Mouse (Mus musculus): Measurements from ENCODE around the gene Phpt1. TPM values are rescaled to one million over a fixed set of nuclear protein-coding genes. Genes with fewer than 3 reads are reported as not detected.
A peak's percentile ranks its signal among the peaks of the same experiment; 100 is the strongest.

Gene Phpt1
- 240 and 250 TPM in 2 replicates for polyA plus RNA-seq (2014; fragmentation: Nextera tagmentation; extraction: Ambion mirVana)

DNA sequence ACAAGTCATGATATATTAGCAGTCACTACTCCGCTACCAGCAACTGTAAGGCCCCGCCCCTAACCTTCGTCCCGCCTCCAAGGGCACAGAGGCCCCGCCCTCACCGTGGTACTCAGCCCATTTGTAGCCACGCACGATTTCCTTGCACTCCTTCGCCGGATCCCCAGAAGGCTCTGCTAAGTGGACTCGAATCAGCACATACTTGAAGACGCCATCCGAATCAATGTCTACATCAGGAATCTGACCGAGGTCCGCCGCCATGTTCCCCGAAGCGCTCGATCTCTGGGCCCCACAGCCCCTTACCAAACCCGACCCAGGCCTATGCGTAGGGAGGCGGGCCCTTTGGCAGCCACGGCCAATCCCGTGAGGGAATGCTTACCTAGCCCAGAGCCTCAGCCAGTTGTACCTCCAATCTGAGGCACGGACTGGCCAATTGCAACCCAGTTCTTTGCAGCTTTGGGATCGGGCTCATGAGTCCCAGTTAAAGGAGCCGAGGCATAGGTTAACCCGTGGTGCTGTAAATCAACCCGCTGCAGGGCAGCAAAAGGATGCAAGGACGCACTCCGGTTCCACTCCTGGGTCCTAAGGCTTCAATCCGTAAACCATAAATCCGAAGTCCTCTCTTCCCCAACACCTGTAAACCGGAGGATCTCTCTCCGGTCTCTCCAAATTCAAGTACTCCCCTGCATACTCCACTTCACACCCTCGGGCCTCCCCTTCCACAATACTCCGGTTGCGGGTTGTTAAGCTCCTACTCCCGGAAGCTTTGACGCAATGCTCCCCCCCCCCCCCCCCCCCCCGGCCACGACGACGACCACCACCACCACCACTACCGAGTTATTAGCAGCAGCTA, at the start of gene Phpt1, which contains the start of gene Mamdc4:
TSS of gene Phpt1 (minus strand) at position 646 of the 853 bp plus-strand sequence.
TSS of gene Mamdc4 (minus strand) at position 267 of the 853 bp plus-strand sequence.
- Histone ChIP-seq H3K4me3 (ENCODE audit: control insufficient read depth in 1 of 2, insufficient read depth in 1 of 2, low read depth in 1 of 2, low read length in 2 of 2) (peak within 1 kb of the TSS; percentile 52 to 81), H3K27ac (replicated peaks in 1 of 2; ENCODE audit: control insufficient read depth in 1 of 2, insufficient read depth in 1 of 2, low read depth in 2 of 2, low read length in 2 of 2) (peak within 1 kb of the TSS; percentile 84 to 94), H3K9ac (ENCODE audit: low read length) (peak within 1 kb of the TSS; percentile 69), H3K27me3 (ENCODE audit: control insufficient read depth, insufficient read depth, low read length) (peaks cover 39% of the 10 kb centered on the region), H3K36me3 (ENCODE audit: control insufficient read depth, insufficient read depth, low read length) (peaks cover 21% of the 10 kb centered on the region), H3K9me3 (ENCODE audit: control insufficient read depth, low read length) (no peaks in the 10 kb centered on the region), H3K4me1 (ENCODE audit: control insufficient read depth in 2 of 2, insufficient read depth in 2 of 2, low read length in 2 of 2) (peaks cover 27 to 44% of the 10 kb centered on the region in 2 experiments), H3K4me2 (ENCODE audit: low read length) (peak within 1 kb of the TSS; percentile 70)
- peak; percentile 96 for ATAC-seq (ENCODE audit: insufficient number of reproducible peaks, insufficient read depth, low FRiP score, low read depth)
- under 1% methylated on average over 44 of the region's 45 CpGs for whole genome bisulfite sequencing

- peak within 1 kb of the TSS; percentile 42 to 53; a peak in 3 of 4 replicates for H3K27ac ChIP-seq (replicated peaks in 1 of 2; ENCODE audit: control insufficient read depth in 1 of 2, insufficient read depth in 1 of 2, low read depth in 2 of 2, low read length in 2 of 2)
- H3K4me3 ChIP-seq (ENCODE audit: control insufficient read depth in 1 of 2, insufficient read depth in 1 of 2, low read depth in 1 of 2, low read length in 2 of 2), result peak within 1 kb of the TSS; percentile 43 to 64
- WGBS, result 7% methylated on average over 34 of the region's 34 CpGs
- H3K36me3 ChIP-seq (ENCODE audit: control insufficient read depth, insufficient read depth, low read length), result no peaks in the 10 kb centered on the region
- peaks cover 0 to 7% of the 10 kb centered on the region in 2 experiments; a peak in 2 of 4 replicates for H3K4me1 ChIP-seq (ENCODE audit: control insufficient read depth in 2 of 2, insufficient read depth in 2 of 2, low read length in 2 of 2)
- ATAC-seq (ENCODE audit: insufficient number of reproducible peaks, insufficient read depth, low FRiP score, low read depth), result peak; percentile 75
- H3K27me3 ChIP-seq (ENCODE audit: control insufficient read depth, insufficient read depth, low read length), result peaks cover 27% of the 10 kb centered on the region
- peak within 1 kb of the TSS; percentile 69 for H3K9ac ChIP-seq (ENCODE audit: low read length)
- no peaks in the 10 kb centered on the region for H3K9me3 ChIP-seq (ENCODE audit: control insufficient read depth, low read length)
- peak within 1 kb of the TSS; percentile 89 for H3K4me2 ChIP-seq (ENCODE audit: low read length)
Observed at GRCm38 (mm10) chr2:25621229-25622200, 46.5 kb upstream of the Phpt1 start, which contains the start of gene Tmem141. TSS of gene Tmem141 (minus strand) at chr2:25622005.

GRCm38 (mm10) chr2:25620852-25621228, 45.8 kb upstream of the Phpt1 start:
- H3K9me3 ChIP-seq (ENCODE audit: control insufficient read depth, low read length), result no peaks in the 10 kb centered on the region
- H3K4me3 ChIP-seq (ENCODE audit: control insufficient read depth in 1 of 2, insufficient read depth in 1 of 2, low read depth in 1 of 2, low read length in 2 of 2), result no peak overlapping the region
- H3K36me3 ChIP-seq (ENCODE audit: control insufficient read depth, insufficient read depth, low read length), result no peaks in the 10 kb centered on the region
- ATAC-seq (ENCODE audit: insufficient number of reproducible peaks, insufficient read depth, low FRiP score, low read depth), result no peak
- H3K27me3 ChIP-seq (ENCODE audit: control insufficient read depth, insufficient read depth, low read length), result peaks cover 34% of the 10 kb centered on the region
- H3K27ac ChIP-seq (replicated peaks in 1 of 2; ENCODE audit: control insufficient read depth in 1 of 2, insufficient read depth in 1 of 2, low read depth in 2 of 2, low read length in 2 of 2), result no peak overlapping the region
- 0 out of 2 replicates have a peak overlapping the region, but pooled peaks have one; percentile 69 for H3K9ac ChIP-seq (ENCODE audit: low read length)
- peaks cover 0 to 7% of the 10 kb centered on the region in 2 experiments; a peak in 2 of 4 replicates for H3K4me1 ChIP-seq (ENCODE audit: control insufficient read depth in 2 of 2, insufficient read depth in 2 of 2, low read length in 2 of 2)
- WGBS, result 86% methylated on average over 4 of the region's 4 CpGs
- peak overlapping the region; percentile 89 for H3K4me2 ChIP-seq (ENCODE audit: low read length)

- Histone ChIP-seq H3K9me3 (ENCODE audit: control insufficient read depth, low read length) (no peaks in the 10 kb centered on the region), H3K4me3 (ENCODE audit: control insufficient read depth in 1 of 2, insufficient read depth in 1 of 2, low read depth in 1 of 2, low read length in 2 of 2) (no peak overlapping the region), H3K36me3 (ENCODE audit: control insufficient read depth, insufficient read depth, low read length) (no peaks in the 10 kb centered on the region), H3K4me2 (ENCODE audit: low read length) (no peak overlapping the region), H3K4me1 (ENCODE audit: control insufficient read depth in 2 of 2, insufficient read depth in 2 of 2, low read length in 2 of 2) (peaks cover 0 to 7% of the 10 kb centered on the region in 2 experiments; a peak in 2 of 4 replicates), H3K9ac (ENCODE audit: low read length) (no peak overlapping the region), H3K27me3 (ENCODE audit: control insufficient read depth, insufficient read depth, low read length) (peaks cover 38% of the 10 kb centered on the region), H3K27ac (replicated peaks in 1 of 2; ENCODE audit: control insufficient read depth in 1 of 2, insufficient read depth in 1 of 2, low read depth in 2 of 2, low read length in 2 of 2) (no peak overlapping the region)
- no peak for ATAC-seq (ENCODE audit: insufficient number of reproducible peaks, insufficient read depth, low FRiP score, low read depth)
- WGBS, result 71% methylated on average over 6 of the region's 6 CpGs
Observed at GRCm38 (mm10) chr2:25620386-25620785, 45.4 kb upstream of the Phpt1 start.

GRCm38 (mm10) chr2:25617578-25617977, 42.6 kb upstream of the Phpt1 start, which contains the start of gene Ccdc183:
TSS of gene Ccdc183 (minus strand) at chr2:25617678.
- WGBS, result 70% methylated on average over 3 of the region's 3 CpGs
- Histone ChIP-seq H3K4me2 (ENCODE audit: low read length) (peak within 1 kb of the TSS; percentile 43; the same call in 1 of the 2 replicates), H3K27ac (replicated peaks in 1 of 2; ENCODE audit: control insufficient read depth in 1 of 2, insufficient read depth in 1 of 2, low read depth in 2 of 2, low read length in 2 of 2) (no peak within 1 kb of the TSS), H3K27me3 (ENCODE audit: control insufficient read depth, insufficient read depth, low read length) (peaks cover 56% of the 10 kb centered on the region), H3K4me1 (ENCODE audit: control insufficient read depth in 2 of 2, insufficient read depth in 2 of 2, low read length in 2 of 2) (peaks cover 0 to 7% of the 10 kb centered on the region in 2 experiments; a peak in 2 of 4 replicates), H3K9me3 (ENCODE audit: control insufficient read depth, low read length) (no peaks in the 10 kb centered on the region), H3K36me3 (ENCODE audit: control insufficient read depth, insufficient read depth, low read length) (no peaks in the 10 kb centered on the region), H3K9ac (ENCODE audit: low read length) (no peak within 1 kb of the TSS), H3K4me3 (ENCODE audit: control insufficient read depth in 1 of 2, insufficient read depth in 1 of 2, low read depth in 1 of 2, low read length in 2 of 2) (no peak within 1 kb of the TSS)
- no peak for ATAC-seq (ENCODE audit: insufficient number of reproducible peaks, insufficient read depth, low FRiP score, low read depth)

GRCm38 (mm10) chr2:25616398-25616797, 41.4 kb upstream of the Phpt1 start:
- no peak overlapping the region for H3K9ac ChIP-seq (ENCODE audit: low read length)
- no peaks in the 10 kb centered on the region for H3K9me3 ChIP-seq (ENCODE audit: control insufficient read depth, low read length)
- H3K4me2 ChIP-seq (ENCODE audit: low read length), result peak overlapping the region; percentile 43
- ATAC-seq (ENCODE audit: insufficient number of reproducible peaks, insufficient read depth, low FRiP score, low read depth), result no peak
- H3K36me3 ChIP-seq (ENCODE audit: control insufficient read depth, insufficient read depth, low read length), result no peaks in the 10 kb centered on the region
- WGBS, result 13% methylated on average over 22 of the region's 22 CpGs
- peaks cover 56% of the 10 kb centered on the region for H3K27me3 ChIP-seq (ENCODE audit: control insufficient read depth, insufficient read depth, low read length)
- no peak overlapping the region for H3K27ac ChIP-seq (replicated peaks in 1 of 2; ENCODE audit: control insufficient read depth in 1 of 2, insufficient read depth in 1 of 2, low read depth in 2 of 2, low read length in 2 of 2)
- H3K4me3 ChIP-seq (ENCODE audit: control insufficient read depth in 1 of 2, insufficient read depth in 1 of 2, low read depth in 1 of 2, low read length in 2 of 2), result 0 out of 4 replicates have a peak overlapping the region, but pooled peaks of 1 of the 2 experiments have one; percentile 9
- H3K4me1 ChIP-seq (ENCODE audit: control insufficient read depth in 2 of 2, insufficient read depth in 2 of 2, low read length in 2 of 2), result peaks cover 0 to 3% of the 10 kb centered on the region in 2 experiments; a peak in 2 of 4 replicates

All from heart, embryonic 14.5 days (tissue).